Mouse (Mus musculus): Measurements from ENCODE around the gene Cald1. TPM values are rescaled to one million over a fixed set of nuclear protein-coding genes. Genes with fewer than 3 reads are reported as not detected.

Gene Cald1
- polyA plus RNA-seq, 1 experiment: 7.9 TPM

GRCm38 (mm10) chr6:34770491-34770890, 172.2 kb downstream of the Cald1 start:
- Histone ChIP-seq H3K27ac (ENCODE audit: insufficient read depth, low read depth, low read length) (no peak overlapping the region), H3K4me1 (ENCODE audit: control insufficient read depth, insufficient read depth, low read length) (peaks cover 7% of the 10 kb centered on the region), H3K4me3 (ENCODE audit: insufficient read depth, low read length) (no peak overlapping the region)
- TF ChIP-seq CTCF (IDR thresholded peaks at IDR 0.05; ENCODE audit: low read depth, low read length) (no peak), POLR2A (IDR thresholded peaks at IDR 0.05; ENCODE audit: borderline replicate concordance, low read depth, low read length) (no peak)

DNA sequence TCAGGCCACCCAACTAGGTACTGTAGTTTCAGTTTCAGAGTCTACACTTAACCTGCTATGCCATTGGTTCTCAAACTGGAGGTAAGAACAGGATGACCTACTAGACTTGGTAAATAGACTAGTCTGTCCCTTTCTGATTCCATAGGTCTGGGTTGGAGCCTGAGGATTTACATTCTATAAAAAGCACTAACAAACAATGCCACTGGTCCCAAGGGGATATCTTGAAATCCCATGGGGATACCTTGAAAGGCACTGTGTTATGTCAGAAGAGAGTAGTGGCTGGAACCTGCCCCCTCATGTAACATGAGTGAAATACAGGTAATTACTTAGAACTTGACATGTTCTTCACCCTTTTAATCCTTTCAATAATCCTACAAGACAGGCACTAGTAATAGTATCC, 178.1 kb downstream of the Cald1 start:
- Histone ChIP-seq H3K27ac (ENCODE audit: insufficient read depth, low read depth, low read length) (no peak overlapping the region), H3K4me3 (ENCODE audit: insufficient read depth, low read length) (no peak overlapping the region), H3K4me1 (ENCODE audit: control insufficient read depth, insufficient read depth, low read length) (no peaks in the 10 kb centered on the region; the same call in 1 of the 2 replicates)
- no peak for TF ChIP-seq CTCF (IDR thresholded peaks at IDR 0.05; ENCODE audit: low read depth, low read length)
- TF ChIP-seq POLR2A (IDR thresholded peaks at IDR 0.05; ENCODE audit: borderline replicate concordance, low read depth, low read length): no peak

DNA sequence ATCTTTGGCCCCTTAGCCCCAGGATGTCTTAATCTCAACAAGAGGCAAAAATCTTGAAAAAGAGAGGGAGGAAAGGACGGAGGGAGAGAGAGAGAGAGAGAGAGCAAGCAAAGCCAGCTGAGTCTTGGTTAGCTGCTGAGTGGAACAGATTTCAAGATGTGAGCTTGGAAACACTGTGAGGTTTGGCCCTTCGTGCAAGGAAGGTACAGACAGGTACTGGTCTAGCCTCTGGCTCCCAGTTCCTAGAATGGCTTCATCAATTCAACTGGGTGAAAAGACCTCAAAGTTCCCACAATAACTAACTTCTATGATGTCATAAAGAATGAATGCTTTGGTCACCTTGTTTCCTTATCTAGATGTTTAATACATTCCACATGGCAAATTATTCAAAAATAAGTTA, 178.8 kb downstream of the Cald1 start:
- H3K4me3 ChIP-seq (ENCODE audit: insufficient read depth, low read length): no peak overlapping the region
- no peak overlapping the region for H3K27ac ChIP-seq (ENCODE audit: insufficient read depth, low read depth, low read length)
- TF ChIP-seq CTCF (IDR thresholded peaks at IDR 0.05; ENCODE audit: low read depth, low read length): no peak
- no peak for TF ChIP-seq POLR2A (IDR thresholded peaks at IDR 0.05; ENCODE audit: borderline replicate concordance, low read depth, low read length)

GRCm38 (mm10) chr6:34777981-34778668, 179.8 kb downstream of the Cald1 start:
- Histone ChIP-seq H3K4me3 (ENCODE audit: insufficient read depth, low read length) (no peak overlapping the region), H3K27ac (ENCODE audit: insufficient read depth, low read depth, low read length) (no peak overlapping the region), H3K4me1 (ENCODE audit: control insufficient read depth, insufficient read depth, low read length) (peaks cover 5% of the 10 kb centered on the region; the same call in 1 of the 2 replicates)
- TF ChIP-seq POLR2A (IDR thresholded peaks at IDR 0.05; ENCODE audit: borderline replicate concordance, low read depth, low read length) (no peak), CTCF (IDR thresholded peaks at IDR 0.05; ENCODE audit: low read depth, low read length) (no peak)

More for the DNA sequence above, 178.8 kb downstream of the Cald1 start:
- H3K4me1 ChIP-seq (ENCODE audit: control insufficient read depth, insufficient read depth, low read length): no peaks in the 10 kb centered on the region; the same call in 1 of the 2 replicates

GRCm38 (mm10) chr6:34780231-34780942, 182.1 kb downstream of the Cald1 start, which contains the start of gene Agbl3:
Gene Agbl3, plus strand, starts transcription at chr6:34780432.
- H3K4me3 ChIP-seq (ENCODE audit: insufficient read depth, low read length): peak within 1 kb of the TSS; percentile 75
- TF ChIP-seq POLR2A (IDR thresholded peaks at IDR 0.05; ENCODE audit: borderline replicate concordance, low read depth, low read length) (no peak), CTCF (IDR thresholded peaks at IDR 0.05; ENCODE audit: low read depth, low read length) (no peak)
- peaks cover 6% of the 10 kb centered on the region; the same call in 1 of the 2 replicates for H3K4me1 ChIP-seq (ENCODE audit: control insufficient read depth, insufficient read depth, low read length)
- peak within 1 kb of the TSS; percentile 86 for H3K27ac ChIP-seq (ENCODE audit: insufficient read depth, low read depth, low read length)

- H3K4me1 ChIP-seq (ENCODE audit: control insufficient read depth, insufficient read depth, low read length): peaks cover 6% of the 10 kb centered on the region; the same call in 1 of the 2 replicates
Measured at GRCm38 (mm10) chr6:34780943-34781289, 182.6 kb downstream of the Cald1 start.

DNA sequence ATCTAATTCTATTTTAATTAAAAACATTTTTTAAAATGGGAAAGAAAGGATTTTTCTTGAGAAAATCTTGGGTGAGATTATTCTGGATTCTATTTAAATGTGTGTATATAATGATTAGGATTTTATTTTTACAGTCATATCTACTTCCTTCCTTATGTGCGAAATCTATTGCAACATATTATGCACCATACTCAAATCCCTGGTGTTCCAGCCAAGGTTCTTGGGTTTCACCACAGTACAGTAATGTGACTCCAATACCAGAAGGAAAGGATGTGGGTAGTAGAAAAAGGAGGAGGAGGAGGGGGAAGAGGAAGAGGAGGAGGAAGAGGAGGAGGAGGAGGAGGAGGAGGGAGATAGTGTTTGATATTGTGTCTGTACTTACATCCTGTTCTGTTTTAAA, 184.2 kb downstream of the Cald1 start:
- Histone ChIP-seq H3K4me1 (ENCODE audit: control insufficient read depth, insufficient read depth, low read length) (peaks cover 6% of the 10 kb centered on the region; the same call in 1 of the 2 replicates), H3K27ac (ENCODE audit: insufficient read depth, low read depth, low read length) (peak overlapping the region; percentile 45), H3K4me3 (ENCODE audit: insufficient read depth, low read length) (no peak overlapping the region)
- no peak for TF ChIP-seq POLR2A (IDR thresholded peaks at IDR 0.05; ENCODE audit: borderline replicate concordance, low read depth, low read length)

More at GRCm38 (mm10) chr6:34780943-34781289, 182.6 kb downstream of the Cald1 start:
- H3K27ac ChIP-seq (ENCODE audit: insufficient read depth, low read depth, low read length): peak overlapping the region; percentile 86
- no peak for TF ChIP-seq POLR2A (IDR thresholded peaks at IDR 0.05; ENCODE audit: borderline replicate concordance, low read depth, low read length)
- no peak for TF ChIP-seq CTCF (IDR thresholded peaks at IDR 0.05; ENCODE audit: low read depth, low read length)
- peak overlapping the region; percentile 75 for H3K4me3 ChIP-seq (ENCODE audit: insufficient read depth, low read length)

DNA sequence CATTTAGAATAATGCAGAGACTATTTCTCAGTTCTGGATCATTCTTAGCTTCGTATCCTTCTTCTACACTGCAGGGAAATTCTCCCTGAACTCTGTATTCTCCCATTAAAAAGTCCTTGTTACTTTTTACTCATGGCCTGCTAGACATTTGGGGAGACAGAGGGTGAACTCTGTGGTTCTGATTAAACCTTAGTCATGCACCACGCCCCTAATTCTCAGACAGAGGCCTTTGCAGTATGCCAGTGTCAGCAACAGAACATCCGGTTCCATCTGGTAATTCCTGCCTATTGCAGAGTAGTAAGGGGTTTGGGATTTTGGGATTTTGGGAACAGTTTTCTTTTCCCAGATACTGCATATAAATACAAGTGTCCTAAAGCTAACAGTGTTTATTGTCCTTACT, 198.6 kb downstream of the Cald1 start:
- no peak for TF ChIP-seq CTCF (IDR thresholded peaks at IDR 0.05; ENCODE audit: low read depth, low read length)
- TF ChIP-seq POLR2A (IDR thresholded peaks at IDR 0.05; ENCODE audit: borderline replicate concordance, low read depth, low read length): no peak
- H3K4me3 ChIP-seq (ENCODE audit: insufficient read depth, low read length): no peak overlapping the region
- H3K27ac ChIP-seq (ENCODE audit: insufficient read depth, low read depth, low read length): no peak overlapping the region

DNA sequence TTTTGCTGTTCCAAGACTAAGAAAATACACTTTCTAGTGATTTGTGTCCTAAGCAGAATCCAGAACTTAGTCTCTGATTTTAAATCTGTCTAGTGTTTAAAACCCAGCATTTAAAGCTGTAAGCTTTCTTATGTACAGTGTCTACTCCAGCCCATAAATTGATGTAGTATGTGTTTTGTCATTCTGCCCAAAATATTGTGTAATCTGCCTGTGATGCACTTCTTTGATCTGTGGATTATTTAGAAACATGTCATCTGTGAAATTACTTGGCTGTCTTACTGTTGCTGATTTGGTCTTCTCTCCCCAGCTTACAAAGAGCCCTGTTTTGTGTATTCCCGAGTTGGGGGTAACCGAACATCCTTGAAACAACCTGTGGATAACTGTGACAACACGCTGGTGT, 199.6 kb downstream of the Cald1 start:
- Histone ChIP-seq H3K4me3 (ENCODE audit: insufficient read depth, low read length) (no peak overlapping the region), H3K4me1 (ENCODE audit: control insufficient read depth, insufficient read depth, low read length) (peaks cover 13% of the 10 kb centered on the region), H3K27ac (ENCODE audit: insufficient read depth, low read depth, low read length) (no peak overlapping the region)
- TF ChIP-seq CTCF (IDR thresholded peaks at IDR 0.05; ENCODE audit: low read depth, low read length) (no peak), POLR2A (IDR thresholded peaks at IDR 0.05; ENCODE audit: borderline replicate concordance, low read depth, low read length) (no peak)

More for the DNA sequence above, 198.6 kb downstream of the Cald1 start:
- peaks cover 13% of the 10 kb centered on the region for H3K4me1 ChIP-seq (ENCODE audit: control insufficient read depth, insufficient read depth, low read length)

DNA sequence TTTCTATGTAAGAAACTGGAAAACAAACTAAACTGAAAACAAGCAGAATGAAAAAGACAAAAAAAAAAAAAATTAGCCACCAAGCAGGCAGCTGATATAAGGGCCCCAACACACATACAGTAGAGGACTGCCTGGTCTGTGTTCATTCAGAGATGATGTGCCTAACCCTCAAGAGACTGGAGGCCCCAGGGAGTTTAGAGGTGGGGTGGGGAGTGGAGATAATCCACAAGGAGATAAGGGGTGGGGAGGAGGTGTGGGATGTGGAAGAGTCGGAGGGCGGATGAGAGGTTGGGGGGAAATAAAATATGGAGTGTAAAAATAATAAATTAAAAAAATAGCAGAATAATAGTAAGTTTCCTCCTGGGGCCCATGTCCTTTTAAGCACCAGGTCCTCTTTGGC, 207.3 kb downstream of the Cald1 start:
- no peak overlapping the region for H3K27ac ChIP-seq (ENCODE audit: insufficient read depth, low read depth, low read length)
- H3K4me1 ChIP-seq (ENCODE audit: control insufficient read depth, insufficient read depth, low read length): peaks cover 2% of the 10 kb centered on the region
- H3K4me3 ChIP-seq (ENCODE audit: insufficient read depth, low read length): no peak overlapping the region
- TF ChIP-seq CTCF (IDR thresholded peaks at IDR 0.05; ENCODE audit: low read depth, low read length) (no peak), POLR2A (IDR thresholded peaks at IDR 0.05; ENCODE audit: borderline replicate concordance, low read depth, low read length) (no peak)

All from bone marrow macrophage, adult 2 months (primary cell).